Mouse (Mus musculus): ENCODE measurements around the gene Mchr1. TPM values are rescaled to one million over a fixed set of nuclear protein-coding genes. Genes with fewer than 3 reads are reported as not detected.
A peak's percentile ranks its signal among the peaks of the same experiment; 100 is the strongest.

The Mchr1 gene
- polyA plus RNA-seq (2014; fragmentation: Nextera tagmentation; extraction: Ambion mirVana): 0.09 and 0.59 TPM in 2 replicates

GRCm38 (mm10) chr15:81235086-81235920 lies at the start of gene Mchr1:
Gene Mchr1 (plus strand): TSS chr15:81235499.
- Histone ChIP-seq H3K9ac (ENCODE audit: low read depth, low read length) (peak within 1 kb of the TSS; percentile 46; the same call in 1 of the 2 replicates), H3K9me3 (ENCODE audit: control insufficient read depth, low read length) (no peaks in the 10 kb centered on the region), H3K4me3 (ENCODE audit: low read depth, low read length) (peak within 1 kb of the TSS; percentile 34), H3K4me2 (replicated peaks; ENCODE audit: low read depth, low read length) (peak within 1 kb of the TSS; percentile 87), H3K27ac (ENCODE audit: low read depth, low read length) (no peak within 1 kb of the TSS), H3K27me3 (ENCODE audit: control insufficient read depth, insufficient read depth, low read length) (peaks cover 2% of the 10 kb centered on the region), H3K36me3 (ENCODE audit: control insufficient read depth, insufficient read depth, low read length) (no peaks in the 10 kb centered on the region), H3K4me1 (replicated peaks; ENCODE audit: control insufficient read depth, insufficient read depth, low read length) (peaks cover 2% of the 10 kb centered on the region; the same call in 1 of the 2 replicates)
- ATAC-seq (ENCODE audit: low FRiP score) (peak; percentile 89), DNase-seq (ENCODE audit: low spot score) (peak; percentile 81)
- under 1% methylated on average over 25 of the region's 25 CpGs for WGBS

- Histone ChIP-seq H3K27ac (ENCODE audit: low read depth, low read length) (no peak overlapping the region), H3K4me3 (ENCODE audit: low read depth, low read length) (peak overlapping the region; percentile 93), H3K9me3 (ENCODE audit: control insufficient read depth, low read length) (no peaks in the 10 kb centered on the region), H3K4me2 (replicated peaks; ENCODE audit: low read depth, low read length) (peak overlapping the region; percentile 66), H3K4me1 (replicated peaks; ENCODE audit: control insufficient read depth, insufficient read depth, low read length) (peaks cover 4% of the 10 kb centered on the region; the same call in 1 of the 2 replicates), H3K27me3 (ENCODE audit: control insufficient read depth, insufficient read depth, low read length) (no peaks in the 10 kb centered on the region), H3K36me3 (ENCODE audit: control insufficient read depth, insufficient read depth, low read length) (no peaks in the 10 kb centered on the region; the same call in 1 of the 2 replicates), H3K9ac (ENCODE audit: low read depth, low read length) (no peak overlapping the region)
- DNase-seq (ENCODE audit: low spot score) (no peak), ATAC-seq (ENCODE audit: low FRiP score) (no peak)
- 95% methylated on average over 2 of the region's 2 CpGs for WGBS
Measured at GRCm38 (mm10) chr15:81189061-81189460, 46.2 kb upstream of the Mchr1 start.

GRCm38 (mm10) chr15:81190011-81190629 lies 45.2 kb upstream of the Mchr1 start:
- Histone ChIP-seq H3K27ac (ENCODE audit: low read depth, low read length) (peak overlapping the region; percentile 85), H3K9me3 (ENCODE audit: control insufficient read depth, low read length) (no peaks in the 10 kb centered on the region), H3K36me3 (ENCODE audit: control insufficient read depth, insufficient read depth, low read length) (no peaks in the 10 kb centered on the region; the same call in 1 of the 2 replicates), H3K4me3 (ENCODE audit: low read depth, low read length) (peak overlapping the region; percentile 93), H3K4me1 (replicated peaks; ENCODE audit: control insufficient read depth, insufficient read depth, low read length) (peaks cover 4% of the 10 kb centered on the region; the same call in 1 of the 2 replicates), H3K9ac (ENCODE audit: low read depth, low read length) (peak overlapping the region; percentile 89), H3K27me3 (ENCODE audit: control insufficient read depth, insufficient read depth, low read length) (no peaks in the 10 kb centered on the region), H3K4me2 (replicated peaks; ENCODE audit: low read depth, low read length) (peak overlapping the region; percentile 66)
- DNase-seq (ENCODE audit: low spot score) (no peak), ATAC-seq (ENCODE audit: low FRiP score) (peak; percentile 83)
- WGBS: under 1% methylated on average over 31 of the region's 46 CpGs

GRCm38 (mm10) chr15:81190630-81191178 lies 44.6 kb upstream of the Mchr1 start, which contains the start of gene Mrtfa:
Gene Mrtfa (minus strand): TSS chr15:81190757.
- 1% methylated on average over 42 of the region's 48 CpGs for WGBS
- Histone ChIP-seq H3K4me1 (replicated peaks; ENCODE audit: control insufficient read depth, insufficient read depth, low read length) (peaks cover 4% of the 10 kb centered on the region; the same call in 1 of the 2 replicates), H3K27ac (ENCODE audit: low read depth, low read length) (peak within 1 kb of the TSS; percentile 85)

DNA sequence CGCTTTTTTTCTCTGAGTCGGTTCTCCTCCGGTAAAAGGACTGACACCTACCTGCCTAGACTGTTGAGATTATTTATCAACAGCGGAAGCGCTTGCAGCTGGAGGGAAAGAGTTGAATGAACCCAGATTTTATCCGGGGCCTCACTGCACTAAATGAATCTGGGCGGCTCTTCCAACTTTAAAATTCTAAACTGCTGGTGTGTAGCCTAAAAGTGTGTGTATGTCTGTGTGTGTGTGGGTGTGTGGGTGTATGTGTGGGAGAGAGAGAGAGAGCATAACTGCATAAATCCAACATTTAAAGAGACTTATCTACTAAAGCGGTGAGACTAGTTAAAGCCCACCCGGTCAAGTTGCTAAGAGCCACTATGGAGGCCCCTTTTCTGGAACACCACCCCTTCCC lies 44.0 kb upstream of the Mchr1 start:
- H3K36me3 ChIP-seq (ENCODE audit: control insufficient read depth, insufficient read depth, low read length): no peaks in the 10 kb centered on the region; the same call in 1 of the 2 replicates
- peak overlapping the region; percentile 93 for H3K4me3 ChIP-seq (ENCODE audit: low read depth, low read length)
- H3K27me3 ChIP-seq (ENCODE audit: control insufficient read depth, insufficient read depth, low read length): no peaks in the 10 kb centered on the region
- H3K4me2 ChIP-seq (replicated peaks; ENCODE audit: low read depth, low read length): peak overlapping the region; percentile 53
- H3K9ac ChIP-seq (ENCODE audit: low read depth, low read length): peak overlapping the region; percentile 58
- H3K4me1 ChIP-seq (replicated peaks; ENCODE audit: control insufficient read depth, insufficient read depth, low read length): peaks cover 4% of the 10 kb centered on the region; the same call in 1 of the 2 replicates
- 27% methylated on average over 9 of the region's 9 CpGs for WGBS
- ATAC-seq (ENCODE audit: low FRiP score) (no peak), DNase-seq (ENCODE audit: low spot score) (no peak)
- H3K27ac ChIP-seq (ENCODE audit: low read depth, low read length): no peak overlapping the region
- H3K9me3 ChIP-seq (ENCODE audit: control insufficient read depth, low read length): no peaks in the 10 kb centered on the region

More at GRCm38 (mm10) chr15:81190630-81191178, 44.6 kb upstream of the Mchr1 start, which contains the start of gene Mrtfa:
- Histone ChIP-seq H3K27me3 (ENCODE audit: control insufficient read depth, insufficient read depth, low read length) (no peaks in the 10 kb centered on the region), H3K36me3 (ENCODE audit: control insufficient read depth, insufficient read depth, low read length) (no peaks in the 10 kb centered on the region; the same call in 1 of the 2 replicates), H3K9ac (ENCODE audit: low read depth, low read length) (peak within 1 kb of the TSS; percentile 89), H3K4me2 (replicated peaks; ENCODE audit: low read depth, low read length) (peak within 1 kb of the TSS; percentile 66), H3K4me3 (ENCODE audit: low read depth, low read length) (peak within 1 kb of the TSS; percentile 93), H3K9me3 (ENCODE audit: control insufficient read depth, low read length) (no peaks in the 10 kb centered on the region)
- ATAC-seq (ENCODE audit: low FRiP score): peak; percentile 98
- DNase-seq (ENCODE audit: low spot score): peak; percentile 99

DNA sequence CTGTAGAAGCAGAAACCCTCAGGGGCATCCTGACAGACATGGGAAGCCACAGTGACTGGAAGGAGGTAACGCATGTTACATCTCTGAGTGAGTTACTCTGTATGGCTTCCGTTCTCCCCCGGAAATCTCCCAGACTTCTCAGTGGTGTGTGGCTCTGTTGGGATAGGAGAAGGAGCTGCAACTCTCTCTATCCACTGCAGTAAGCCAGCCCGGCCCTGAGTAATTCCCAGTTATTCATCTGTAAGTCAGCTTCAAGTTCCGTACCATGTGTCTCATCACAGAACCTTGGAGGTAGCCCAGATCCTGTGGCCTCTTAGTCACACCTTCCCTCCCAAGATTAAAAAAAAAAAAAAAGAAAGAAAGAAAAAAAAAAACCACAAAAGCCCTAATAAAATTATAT lies 43.0 kb upstream of the Mchr1 start:
- Histone ChIP-seq H3K9ac (ENCODE audit: low read depth, low read length) (no peak overlapping the region), H3K27ac (ENCODE audit: low read depth, low read length) (no peak overlapping the region), H3K27me3 (ENCODE audit: control insufficient read depth, insufficient read depth, low read length) (no peaks in the 10 kb centered on the region), H3K36me3 (ENCODE audit: control insufficient read depth, insufficient read depth, low read length) (no peaks in the 10 kb centered on the region; the same call in 1 of the 2 replicates), H3K4me1 (replicated peaks; ENCODE audit: control insufficient read depth, insufficient read depth, low read length) (peaks cover 4% of the 10 kb centered on the region; the same call in 1 of the 2 replicates), H3K4me2 (replicated peaks; ENCODE audit: low read depth, low read length) (no peak overlapping the region), H3K9me3 (ENCODE audit: control insufficient read depth, low read length) (no peaks in the 10 kb centered on the region), H3K4me3 (ENCODE audit: low read depth, low read length) (no peak overlapping the region)
- WGBS: 90% methylated on average over 5 of the region's 5 CpGs
- DNase-seq (ENCODE audit: low spot score) (no peak), ATAC-seq (ENCODE audit: low FRiP score) (no peak)

DNA sequence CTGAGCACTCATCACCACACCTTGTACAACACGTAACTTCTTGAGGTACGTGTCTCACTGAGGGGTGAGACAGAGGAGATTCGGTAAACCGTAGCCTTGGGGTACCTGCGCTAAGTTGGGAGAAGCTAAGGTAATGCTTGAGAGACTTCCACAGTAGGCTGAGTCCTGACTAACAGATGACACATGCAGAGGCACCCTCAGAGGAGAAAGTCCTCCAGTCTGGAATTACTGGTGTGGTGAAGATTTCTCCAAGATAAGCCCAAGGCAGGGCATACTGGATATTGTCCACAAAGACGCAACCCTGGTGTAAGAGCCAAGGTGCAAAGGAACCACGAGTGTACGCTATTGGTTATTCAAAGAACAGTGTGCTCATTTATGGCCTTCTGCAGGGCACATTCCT lies 42.4 kb upstream of the Mchr1 start:
- H3K27ac ChIP-seq (ENCODE audit: low read depth, low read length): no peak overlapping the region
- ATAC-seq (ENCODE audit: low FRiP score) (no peak), DNase-seq (ENCODE audit: low spot score) (no peak)
- no peaks in the 10 kb centered on the region for H3K9me3 ChIP-seq (ENCODE audit: control insufficient read depth, low read length)
- H3K27me3 ChIP-seq (ENCODE audit: control insufficient read depth, insufficient read depth, low read length): no peaks in the 10 kb centered on the region
- peaks cover 4% of the 10 kb centered on the region; the same call in 1 of the 2 replicates for H3K4me1 ChIP-seq (replicated peaks; ENCODE audit: control insufficient read depth, insufficient read depth, low read length)
- H3K36me3 ChIP-seq (ENCODE audit: control insufficient read depth, insufficient read depth, low read length): no peaks in the 10 kb centered on the region
- H3K9ac ChIP-seq (ENCODE audit: low read depth, low read length): no peak overlapping the region
- H3K4me3 ChIP-seq (ENCODE audit: low read depth, low read length): no peak overlapping the region
- WGBS: 95% methylated on average over 8 of the region's 8 CpGs
- no peak overlapping the region for H3K4me2 ChIP-seq (replicated peaks; ENCODE audit: low read depth, low read length)

GRCm38 (mm10) chr15:81194791-81195190 lies 40.5 kb upstream of the Mchr1 start:
- DNase-seq (ENCODE audit: low spot score) (no peak), ATAC-seq (ENCODE audit: low FRiP score) (no peak)
- Histone ChIP-seq H3K4me2 (replicated peaks; ENCODE audit: low read depth, low read length) (no peak overlapping the region), H3K27ac (ENCODE audit: low read depth, low read length) (no peak overlapping the region), H3K9me3 (ENCODE audit: control insufficient read depth, low read length) (no peaks in the 10 kb centered on the region), H3K4me1 (replicated peaks; ENCODE audit: control insufficient read depth, insufficient read depth, low read length) (peaks cover 4% of the 10 kb centered on the region; the same call in 1 of the 2 replicates), H3K4me3 (ENCODE audit: low read depth, low read length) (no peak overlapping the region), H3K9ac (ENCODE audit: low read depth, low read length) (no peak overlapping the region), H3K36me3 (ENCODE audit: control insufficient read depth, insufficient read depth, low read length) (no peaks in the 10 kb centered on the region), H3K27me3 (ENCODE audit: control insufficient read depth, insufficient read depth, low read length) (no peaks in the 10 kb centered on the region)
- WGBS: 89% methylated on average over 6 of the region's 6 CpGs
